Mouse (Mus musculus) C2C12 (cell line): ENCODE results near the gene Art4. TPM values are rescaled to one million over a fixed set of nuclear protein-coding genes. Genes with fewer than 3 reads are reported as not detected.
"Not testable (repeated sequence)": the region's sequence is repeated elsewhere in the genome, so short reads cannot be mapped to it uniquely, and the experiment has no call there.

Source experiments
- H3K27me3 ChIP-seq: one replicate; pipeline ENCODE4 v1.6.1; 2011; ENCODE audit not compliant: control insufficient read depth, insufficient read depth, insufficient read length
- H3K36me3 ChIP-seq: one replicate; pipeline ENCODE4 v1.6.1; 2011; ENCODE audit not compliant: control insufficient read depth, insufficient read depth
- H3K4me3 ChIP-seq: one replicate; pipeline ENCODE4 v1.5.1; 2011; ENCODE audit warnings: mild to moderate bottlenecking, control low read depth; ENCODE audit not compliant: poor library complexity, insufficient read depth, severe bottlenecking
- H3K79me2 ChIP-seq: one replicate; pipeline ENCODE4 v1.6.1; 2011; ENCODE audit not compliant: control insufficient read depth, insufficient read depth
- H3K79me3 ChIP-seq: one replicate; pipeline ENCODE4 v1.6.1; 2011; ENCODE audit warnings: low read depth, control low read depth
- H3ac ChIP-seq: one replicate; pipeline ENCODE3; 2011; ENCODE audit warnings: low read depth; ENCODE audit not compliant: control insufficient read depth, insufficient read length
- CEBPB ChIP-seq: IDR thresholded peaks from one replicate; pipeline ENCODE4 v1.6.1; 2011; ENCODE audit warnings: low read depth, mild to moderate bottlenecking, control low read depth, moderate library complexity
- CTCF ChIP-seq: IDR thresholded peaks from one replicate; pipeline ENCODE4 v1.5.1; 2011; ENCODE audit not compliant: control insufficient read depth, insufficient read depth, insufficient read length
- FOSL1 ChIP-seq: IDR thresholded peaks from one replicate; pipeline ENCODE4 v1.8.0; 2011; ENCODE audit warnings: mild to moderate bottlenecking, low read length; ENCODE audit not compliant: poor library complexity, insufficient read depth, severe bottlenecking
- MAX ChIP-seq: IDR thresholded peaks from one replicate; pipeline ENCODE4 v1.6.1; 2011; ENCODE audit warnings: mild to moderate bottlenecking, control low read depth
- MYOD1 ChIP-seq: IDR thresholded peaks from one replicate; pipeline ENCODE4 v1.6.1; 2011; ENCODE audit warnings: low read depth; ENCODE audit not compliant: control insufficient read depth, insufficient read length
- MYOG ChIP-seq: IDR thresholded peaks from one replicate; pipeline ENCODE4 v1.6.1; 2011; ENCODE audit not compliant: control insufficient read depth, insufficient read length; ENCODE audit errors: extremely low read depth
- USF1 ChIP-seq: IDR thresholded peaks from one replicate; pipeline ENCODE4 v1.6.1; 2011; ENCODE audit warnings: low read depth, mild to moderate bottlenecking, control low read depth, moderate library complexity
- polyA plus RNA-seq: library from polyadenylated mRNA; unstranded; fragments of >200 nt; fragmentation: generic; extraction: Trizol; gene quantifications from one replicate; pipeline ENCODE4 v1.2.1, GENCODE M21; 2012; ENCODE audit warnings: missing spikeins

The Art4 gene
- polyA plus RNA-seq, 1 experiment = not detected

GRCm38 (mm10) chr6:136889554-136889953, 32.0 kb upstream of the Art4 start:
- TF ChIP-seq MAX (no peak), MYOG (no peak), MYOD1 (no peak), CEBPB (no peak), USF1 (no peak), FOSL1 (no peak), CTCF (no peak)
- no peaks in the 10 kb centered on the region for H3K27me3 ChIP-seq
- no peaks in the 10 kb centered on the region for H3K36me3 ChIP-seq
- no peaks in the 10 kb centered on the region for H3K79me2 ChIP-seq
- H3ac ChIP-seq = no peak overlapping the region
- no peaks in the 10 kb centered on the region for H3K79me3 ChIP-seq
- H3K4me3 ChIP-seq = no peak overlapping the region

GRCm38 (mm10) chr6:136889067-136889466, 31.5 kb upstream of the Art4 start:
- TF ChIP-seq MAX (no peak), MYOG (no peak)
- no peak overlapping the region for H3K4me3 ChIP-seq
- no peaks in the 10 kb centered on the region for H3K79me3 ChIP-seq
- H3K27me3 ChIP-seq = no peaks in the 10 kb centered on the region
- H3ac ChIP-seq = no peak overlapping the region
- no peaks in the 10 kb centered on the region for H3K79me2 ChIP-seq
- no peaks in the 10 kb centered on the region for H3K36me3 ChIP-seq

GRCm38 (mm10) chr6:136887854-136888253, 30.3 kb upstream of the Art4 start:
- TF ChIP-seq MYOG (no peak), CEBPB (no peak), MYOD1 (no peak), FOSL1 (no peak), USF1 (no peak), CTCF (no peak), MAX (no peak)
- Histone ChIP-seq H3K79me2 (no peaks in the 10 kb centered on the region), H3K27me3 (no peaks in the 10 kb centered on the region), H3K36me3 (no peaks in the 10 kb centered on the region), H3K79me3 (no peaks in the 10 kb centered on the region), H3ac (no peak overlapping the region), H3K4me3 (no peak overlapping the region)

GRCm38 (mm10) chr6:136884766-136885165, 27.2 kb upstream of the Art4 start:
- H3K79me3 ChIP-seq, H3ac ChIP-seq, H3K27me3 ChIP-seq, H3K4me3 ChIP-seq, H3K36me3 ChIP-seq, H3K79me2 ChIP-seq: not testable (repeated sequence)

GRCm38 (mm10) chr6:136883961-136884360, 26.4 kb upstream of the Art4 start:
- H3K79me2 ChIP-seq = no peaks in the 10 kb centered on the region
- H3ac ChIP-seq = no peak overlapping the region
- H3K79me3 ChIP-seq = no peaks in the 10 kb centered on the region
- H3K36me3 ChIP-seq = no peaks in the 10 kb centered on the region
- H3K27me3 ChIP-seq = no peaks in the 10 kb centered on the region
- no peak for TF ChIP-seq CEBPB
- TF ChIP-seq CTCF = no peak
- no peak for TF ChIP-seq USF1
- TF ChIP-seq MAX = no peak
- no peak for TF ChIP-seq MYOD1
- no peak for TF ChIP-seq MYOG
- TF ChIP-seq FOSL1 = no peak
- no peak overlapping the region for H3K4me3 ChIP-seq

- no peaks in the 10 kb centered on the region for H3K27me3 ChIP-seq
- no peak overlapping the region for H3K4me3 ChIP-seq
- no peaks in the 10 kb centered on the region for H3K79me3 ChIP-seq
- TF ChIP-seq MYOG (no peak), FOSL1 (no peak), CTCF (no peak), MAX (no peak), CEBPB (no peak), MYOD1 (no peak), USF1 (no peak)
- H3K36me3 ChIP-seq = no peaks in the 10 kb centered on the region
- H3K79me2 ChIP-seq = no peaks in the 10 kb centered on the region
- H3ac ChIP-seq = no peak overlapping the region
Observed at GRCm38 (mm10) chr6:136883431-136883915, 25.9 kb upstream of the Art4 start.
